Comparison of ENCODE assay signal across 8 mouse cellular contexts in the genomic region with DNA sequence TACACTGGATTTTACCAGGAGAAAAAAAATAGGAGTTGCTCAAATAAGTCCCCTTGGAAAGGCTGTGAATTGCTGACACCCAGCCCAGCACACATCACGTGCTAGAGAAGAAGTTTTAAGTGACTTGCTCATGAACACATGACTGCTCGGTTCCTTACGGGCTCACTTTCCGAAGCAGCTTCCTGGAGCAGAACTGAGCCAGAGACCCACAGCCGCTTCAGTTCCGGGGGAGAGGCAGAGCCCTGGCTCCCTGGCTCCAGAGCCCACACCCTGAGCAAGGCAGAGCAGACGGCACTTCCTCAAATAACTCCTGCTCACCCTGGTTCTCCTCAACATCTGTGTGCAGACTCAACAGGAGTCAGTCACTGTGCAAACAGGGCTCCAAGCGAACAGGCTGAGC.
A peak's percentile ranks its signal among the peaks of the same experiment; 100 is the strongest.
DNase-seq lines count a peak whose midpoint lies in the region; ATAC-seq and TF ChIP-seq lines count a peak whose summit lies in the region.

No protein-coding gene starts in this region.

- H3K4me3 ChIP-seq in CH12.LX (replicated peaks in 1 of 3; ENCODE audit: low read depth in 2 of 3, low read length in 2 of 3, poor library complexity in 1 of 3), result no peak overlapping the region
- H3K4me3 ChIP-seq in liver, postnatal 0 days (ENCODE audit: low read depth, low read length), result no peak overlapping the region
- H3K4me3 ChIP-seq in forebrain, embryonic 14.5 days (ENCODE audit: low read depth, low read length), result no peak overlapping the region

- no peak for DNase-seq in frontal cortex, postnatal 25 days (ENCODE audit: low spot score in 2 of 2)
- peak; percentile 48 for DNase-seq in CH12.LX (ENCODE audit: extremely low read depth)
- DNase-seq in heart, postnatal 4 days, result peak; percentile 20
- peak; percentile 53 for DNase-seq in liver, postnatal 0 days
- DNase-seq in telencephalon, adult 2 months (ENCODE audit: low read depth, low spot score), result peak; percentile 42
- DNase-seq in forebrain, embryonic 14.5 days (ENCODE audit: low spot score), result no peak

- peak overlapping the region; percentile 48 for H3K4me2 ChIP-seq in CH12.LX (ENCODE audit: insufficient read depth, low read depth, poor library complexity, severe bottlenecking)
- no peak overlapping the region for H3K4me2 ChIP-seq in liver, postnatal 0 days (ENCODE audit: low read depth, low read length)
- H3K4me2 ChIP-seq in forebrain, embryonic 14.5 days (ENCODE audit: low read length), result no peak overlapping the region

- TF ChIP-seq POLR2A in CH12.LX (IDR thresholded peaks at IDR 0.05; ENCODE audit: low read depth, low read length), result peak; percentile 33; the same call in 1 of the 2 replicates

- H3K27me3 ChIP-seq in CH12.LX (replicated peaks), result no peaks in the 10 kb centered on the region
- no peaks in the 10 kb centered on the region for H3K27me3 ChIP-seq in liver, postnatal 0 days (ENCODE audit: insufficient read depth, low read length)
- no peaks in the 10 kb centered on the region for H3K27me3 ChIP-seq in forebrain, embryonic 14.5 days (replicated peaks; ENCODE audit: control insufficient read depth, insufficient read depth, low read length)

- peak overlapping the region; percentile 12 for H3K9ac ChIP-seq in CH12.LX (ENCODE audit: insufficient read depth, low read depth)
- H3K9ac ChIP-seq in liver, postnatal 0 days (replicated peaks), result no peak overlapping the region
- no peak overlapping the region for H3K9ac ChIP-seq in forebrain, embryonic 14.5 days (ENCODE audit: low read length)

- peak; percentile 71 for TF ChIP-seq EP300 in CH12.LX (IDR thresholded peaks at IDR 0.05; ENCODE audit: low read length)
- no peak for TF ChIP-seq EP300 in liver, postnatal 0 days (IDR thresholded peaks at IDR 0.05; ENCODE audit: low read depth)

- dilution Hi-C loops in CH12.LX (cut with MboI; ENCODE audit: extremely low pct_ligation_motif_present, extremely low pct_unique_long_range_greater_than_20kb, low sequenced_read_pairs), result no loop called here

- H3K4me1 ChIP-seq in CH12.LX (ENCODE audit: control insufficient read depth in 1 of 2, insufficient read depth in 2 of 2), result peaks cover 16 to 56% of the 10 kb centered on the region in 2 experiments
- peaks cover 18% of the 10 kb centered on the region for H3K4me1 ChIP-seq in liver, postnatal 0 days (ENCODE audit: insufficient read depth)
- H3K4me1 ChIP-seq in forebrain, embryonic 14.5 days (ENCODE audit: control insufficient read depth, insufficient read depth, low read length), result no peaks in the 10 kb centered on the region

- peak; percentile 65; the same call in 1 of the 2 replicates for ATAC-seq in frontal cortex, adult (ENCODE audit: low TSS enrichment)
- peak; percentile 33; the same call in 1 of the 2 replicates for ATAC-seq in liver, postnatal 0 days
- ATAC-seq in erythroid progenitor cell, adult 5-6 weeks (replicated peaks; ENCODE audit: low FRiP score, poor library complexity, severe bottlenecking), result no peak
- no peak for ATAC-seq in forebrain, embryonic 14.5 days

- H3K9me3 ChIP-seq in CH12.LX (replicated peaks; ENCODE audit: low read length), result no peaks in the 10 kb centered on the region
- no peaks in the 10 kb centered on the region for H3K9me3 ChIP-seq in liver, postnatal 0 days (ENCODE audit: low read length)
- H3K9me3 ChIP-seq in forebrain, embryonic 14.5 days (replicated peaks; ENCODE audit: control insufficient read depth, low read length), result no peaks in the 10 kb centered on the region

- WGBS in liver, postnatal 0 days (ENCODE audit: insufficient replicate concordance), result 18% methylated on average over 8 of the region's 8 CpGs
- 86% methylated on average over 8 of the region's 8 CpGs for WGBS in forebrain, embryonic 14.5 days

- no peak; the same call in 1 of the 2 replicates for TF ChIP-seq RAD21 in CH12.LX (IDR thresholded peaks at IDR 0.05; ENCODE audit: low read depth, low read length)

- H3K36me3 ChIP-seq in CH12.LX (replicated peaks in 1 of 2; ENCODE audit: control insufficient read depth in 1 of 2, insufficient read depth in 1 of 2, low read length in 1 of 2), result no peaks in the 10 kb centered on the region
- H3K36me3 ChIP-seq in liver, postnatal 0 days (replicated peaks; ENCODE audit: insufficient read depth, low read length), result no peaks in the 10 kb centered on the region
- no peaks in the 10 kb centered on the region for H3K36me3 ChIP-seq in forebrain, embryonic 14.5 days (ENCODE audit: control insufficient read depth, insufficient read depth, low read length)

- peak overlapping the region; percentile 74 for H3K27ac ChIP-seq in CH12.LX (ENCODE audit: insufficient read depth, low read depth)
- H3K27ac ChIP-seq in liver, postnatal 0 days (ENCODE audit: low read depth), result no peak overlapping the region
- no peak overlapping the region for H3K27ac ChIP-seq in forebrain, embryonic 14.5 days (ENCODE audit: low read depth, low read length)

- H3K79me2 ChIP-seq in CH12.LX (replicated peaks; ENCODE audit: control insufficient read depth, extremely low read depth, insufficient read depth, poor library complexity, severe bottlenecking), result peaks cover 18% of the 10 kb centered on the region

- no peak for TF ChIP-seq CTCF in CH12.LX (conservative IDR thresholded peaks at IDR 0.05 in 1 of 2, IDR thresholded peaks at IDR 0.05 in 1 of 2; ENCODE audit: low read depth in 2 of 2, low read length in 2 of 2)
- no peak for TF ChIP-seq CTCF in liver, postnatal 0 days (IDR thresholded peaks at IDR 0.05; ENCODE audit: low read depth)

- in situ Hi-C loops in CH12.LX (cut with MboI; ENCODE audit: low pct_ligation_motif_present, low pct_unique_long_range_greater_than_20kb, low sequenced_read_pairs), result no loop called here

TF ChIP-seq in CH12.LX, 34 proteins besides CTCF, POLR2A, EP300 and RAD21:
- TF ChIP-seq ZKSCAN1 (IDR thresholded peaks at IDR 0.05; ENCODE audit: borderline replicate concordance, low read depth, low read length) (no peak), JUN (IDR thresholded peaks at IDR 0.05; ENCODE audit: insufficient read depth, low read depth, low read length) (no peak), TBP (conservative IDR thresholded peaks at IDR 0.05; ENCODE audit: low read depth, low read length) (no peak), CHD1 (IDR thresholded peaks at IDR 0.05; ENCODE audit: low read depth, low read length) (no peak), TCF12 (IDR thresholded peaks at IDR 0.05; ENCODE audit: low read depth, low read length) (peak; percentile 45; the same call in 1 of the 2 replicates), BHLHE40 (IDR thresholded peaks at IDR 0.05; ENCODE audit: low read depth, low read length) (peak; percentile 97), CHD2 (IDR thresholded peaks at IDR 0.05; ENCODE audit: low read length) (no peak), NELFE (IDR thresholded peaks at IDR 0.05; ENCODE audit: low read depth, low read length) (no peak), SMC3 (IDR thresholded peaks at IDR 0.05; ENCODE audit: low read depth, low read length) (no peak), POLR2AphosphoS2 (IDR thresholded peaks at IDR 0.05; ENCODE audit: low read depth, low read length) (no peak), JUND (conservative IDR thresholded peaks at IDR 0.05; ENCODE audit: low read depth, low read length) (no peak), ETS1 (conservative IDR thresholded peaks at IDR 0.05; ENCODE audit: low read depth, low read length) (peak; percentile 65; the same call in 1 of the 2 replicates), KAT2A (IDR thresholded peaks at IDR 0.05; ENCODE audit: insufficient replicate concordance, low read length) (no peak), RCOR1 (conservative IDR thresholded peaks at IDR 0.05; ENCODE audit: low read depth, low read length) (no peak), HCFC1 (IDR thresholded peaks at IDR 0.05; ENCODE audit: low read depth, low read length) (0 out of 2 replicates have a peak, but pooled peaks have one; percentile 26), MEF2A (IDR thresholded peaks at IDR 0.05; ENCODE audit: borderline replicate concordance, low read depth, low read length) (peak; percentile 46; the same call in 1 of the 2 replicates), NRF1 (IDR thresholded peaks at IDR 0.05; ENCODE audit: low read depth, low read length) (no peak), ZNF384 (IDR thresholded peaks at IDR 0.05; ENCODE audit: low read depth, low read length) (no peak), MAZ (IDR thresholded peaks at IDR 0.05; ENCODE audit: low read depth, low read length) (no peak), GABPA (IDR thresholded peaks at IDR 0.05; ENCODE audit: insufficient replicate concordance, low read depth, low read length) (no peak), MYC (IDR thresholded peaks at IDR 0.05; ENCODE audit: low read depth, low read length) (peak; percentile 78), IRF4 (IDR thresholded peaks at IDR 0.05; ENCODE audit: low read depth, low read length) (peak; percentile 60; the same call in 1 of the 2 replicates), SIN3A (IDR thresholded peaks at IDR 0.05; ENCODE audit: low read length) (no peak), USF1 (IDR thresholded peaks at IDR 0.05; ENCODE audit: low read depth, low read length) (peak; percentile 52), E2F4 (IDR thresholded peaks at IDR 0.05; ENCODE audit: insufficient replicate concordance, low read depth, low read length) (no peak), MXI1 (IDR thresholded peaks at IDR 0.05; ENCODE audit: low read depth, low read length) (no peak), ELF1 (IDR thresholded peaks at IDR 0.05; ENCODE audit: low read depth, low read length) (peak; percentile 68), MAFK (IDR thresholded peaks at IDR 0.05; ENCODE audit: insufficient replicate concordance, low read length) (no peak), PAX5 (IDR thresholded peaks at IDR 0.05; ENCODE audit: low read length) (no peak), ZC3H11A (IDR thresholded peaks at IDR 0.05; ENCODE audit: low read depth, low read length) (no peak), MAX (IDR thresholded peaks at IDR 0.05; ENCODE audit: low read length) (peak; percentile 85), USF2 (conservative IDR thresholded peaks at IDR 0.05; ENCODE audit: low read depth, low read length) (peak; percentile 43; the same call in 1 of the 2 replicates), UBTF (IDR thresholded peaks at IDR 0.05; ENCODE audit: low read depth, low read length) (0 out of 2 replicates have a peak, but pooled peaks have one; percentile 39), ZMIZ1 (IDR thresholded peaks at IDR 0.05; ENCODE audit: low read depth, low read length) (no peak)

Comparison
In these comparisons a context has a peak if more than half of its experiments do, and no peak if none do; other contexts are left out.
1. ATAC-seq: peak in frontal cortex, adult (single experiment) and liver, postnatal 0 days (single experiment); none in erythroid progenitor cell, adult 5-6 weeks (single experiment) and forebrain, embryonic 14.5 days (single experiment).
2. DNase-seq: peak in CH12.LX (single experiment), heart, postnatal 4 days (single experiment), liver, postnatal 0 days (single experiment) and telencephalon, adult 2 months (single experiment); none in frontal cortex, postnatal 25 days (0 of 2) and forebrain, embryonic 14.5 days (single experiment).